Mouse (Mus musculus) megakaryocyte-erythroid progenitor cell, adult 5-6 weeks (primary cell): Measurements from ENCODE around the gene Rab6a. TPM values are rescaled to one million over a fixed set of nuclear protein-coding genes. Genes with fewer than 3 reads are reported as not detected.
"Not testable (repeated sequence)": the region's sequence is repeated elsewhere in the genome, so short reads cannot be mapped to it uniquely, and the experiment has no call there.

Experiments used
- ATAC-seq: replicated peaks from 2 replicates; pipeline ENCODE4 v1.8.0; 2016; ENCODE audit warnings: mild to moderate bottlenecking, inconsistent platforms; ENCODE audit not compliant: severe bottlenecking, poor library complexity, low FRiP score, low TSS enrichment
- total RNA-seq, 2 experiments: library from RNA; stranded (forward) in 1 of 2; stranded (reverse) in 1 of 2; fragments of 200-1000, 215-1000 nt in 1 of 2; fragments of >200 nt in 1 of 2; fragmentation: Nextera tagmentation in 1 of 2; gene quantifications; 2 replicates each; pipeline ENCODE4 v1.2.3; 2014 to 2017

Rab6a gene
- 35.0 and 46.8 TPM in 2 replicates for total RNA-seq (2014; fragmentation: Nextera tagmentation)
- total RNA-seq (2017) = 50.5 and 53.1 TPM in 2 replicates

- ATAC-seq = peak; percentile 97
Observed at GRCm38 (mm10) chr7:100607214-100608129, at the start of gene Rab6a. Rab6a (plus strand) TSS chr7:100607410.

DNA sequence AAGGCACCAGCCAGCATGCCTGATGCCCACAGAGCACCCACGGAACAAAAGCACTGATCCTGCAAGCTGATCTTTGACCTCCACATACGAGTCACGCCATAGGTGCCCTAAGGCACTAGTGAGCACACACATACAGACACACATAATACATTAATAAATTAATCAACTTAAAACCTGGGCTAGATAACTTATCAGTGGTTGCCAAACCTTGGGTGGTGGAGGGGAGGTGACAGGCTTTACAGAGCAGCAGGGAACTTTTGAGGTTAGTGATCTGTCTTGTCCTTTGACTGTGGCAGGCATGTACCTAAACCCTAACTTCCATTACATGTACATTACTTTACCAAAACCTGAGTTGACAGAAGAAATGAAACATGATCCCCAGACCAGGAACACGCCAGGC is 47.9 kb upstream of the Rab6a start:
- peak; percentile 62 for ATAC-seq

DNA sequence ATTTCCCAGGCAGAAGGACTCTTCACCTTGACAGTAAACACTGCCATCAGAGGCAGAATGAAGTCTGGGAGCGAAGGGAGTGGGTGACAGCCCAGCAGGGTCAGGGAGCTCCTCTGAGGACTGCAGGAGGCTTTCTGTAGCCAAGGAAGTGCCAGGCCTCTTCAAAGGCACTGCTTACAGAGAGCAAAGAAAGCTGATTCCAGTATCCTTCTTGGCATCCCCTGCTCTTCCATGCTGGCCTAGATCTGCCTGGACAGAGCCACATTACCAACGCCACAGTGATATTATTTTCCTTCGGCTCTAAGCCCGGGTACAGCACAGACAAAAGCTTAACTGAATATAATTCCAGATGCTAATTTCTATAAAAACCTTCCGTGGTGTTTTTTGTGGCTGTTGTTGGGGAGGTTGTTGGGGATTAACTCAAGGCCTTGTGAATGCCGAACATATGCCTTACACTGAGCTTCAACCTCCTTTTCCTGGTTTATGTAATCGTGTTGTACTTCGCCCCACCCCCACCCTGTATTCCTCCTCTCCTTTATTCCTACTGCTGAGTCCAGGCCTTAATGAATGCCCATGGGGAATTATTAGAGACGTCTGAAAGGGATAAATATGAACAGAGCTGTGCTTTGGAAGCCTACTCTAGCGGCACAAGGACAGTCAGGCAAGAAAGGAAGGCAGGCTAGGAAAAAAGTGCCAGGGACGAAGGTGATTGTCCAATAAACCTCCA is 45.2 kb upstream of the Rab6a start:
- ATAC-seq = no peak

DNA sequence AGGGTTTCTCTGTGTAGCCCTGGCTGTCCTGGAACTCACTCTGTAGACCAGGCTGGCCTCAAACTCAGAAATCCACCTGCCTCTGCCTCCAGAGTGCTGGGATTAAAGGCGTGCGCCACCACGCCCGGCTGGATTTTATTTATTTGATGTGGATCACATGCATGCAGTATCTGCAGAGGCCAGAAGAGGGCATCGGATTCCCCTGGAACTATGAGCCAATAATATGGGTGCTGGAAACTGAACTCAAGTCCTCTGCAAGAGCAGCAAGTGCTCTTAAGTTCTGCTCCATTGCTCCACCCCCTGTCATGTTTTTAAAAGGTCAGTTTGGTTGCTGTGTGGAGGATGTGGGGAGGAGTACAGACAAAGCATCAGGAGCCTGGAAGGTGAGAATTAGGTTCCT is 40.0 kb upstream of the Rab6a start:
- ATAC-seq = not testable (repeated sequence)

- ATAC-seq = peak; percentile 42; the same call in 1 of the 2 replicates
Observed at GRCm38 (mm10) chr7:100569907-100570306, 37.3 kb upstream of the Rab6a start.

DNA sequence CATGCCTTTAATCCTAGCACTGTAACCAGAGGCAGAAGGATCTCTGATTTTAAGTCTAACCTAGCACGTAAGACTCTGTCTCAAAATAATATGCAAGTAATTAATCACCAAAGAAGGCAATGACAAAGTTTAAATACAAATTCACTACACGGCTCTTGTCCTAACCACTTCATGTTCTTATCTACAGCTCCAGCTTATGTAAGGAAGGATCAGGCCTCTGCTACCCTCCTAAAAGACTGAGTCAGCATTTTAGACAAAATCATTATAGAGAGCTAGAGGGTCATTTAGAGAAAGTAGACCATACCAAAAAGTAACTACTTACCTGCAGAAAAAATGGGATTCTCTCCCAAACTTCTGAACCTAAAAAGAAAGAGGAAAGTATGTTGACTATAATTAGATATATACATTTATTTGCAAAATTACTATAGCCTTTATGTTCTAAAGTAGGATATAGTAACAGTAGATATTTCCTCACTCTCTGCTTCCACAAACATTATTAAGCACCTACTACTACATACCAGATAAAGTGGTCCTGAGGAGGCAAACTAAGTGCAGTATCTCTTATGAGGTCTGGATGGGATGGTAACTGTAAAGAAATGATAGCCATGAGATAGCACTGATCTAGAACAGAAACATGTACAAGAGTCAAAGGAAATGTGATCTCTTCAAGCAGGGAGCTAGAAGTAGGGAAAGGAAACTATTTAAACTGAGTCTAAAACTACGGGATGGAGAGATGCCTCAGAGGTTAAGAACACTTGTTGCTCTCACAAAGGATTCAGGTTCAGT is 36.1 kb upstream of the Rab6a start:
- ATAC-seq = peak; percentile 74

- ATAC-seq = no peak
Observed at GRCm38 (mm10) chr7:100572061-100572460, 35.1 kb upstream of the Rab6a start.

DNA sequence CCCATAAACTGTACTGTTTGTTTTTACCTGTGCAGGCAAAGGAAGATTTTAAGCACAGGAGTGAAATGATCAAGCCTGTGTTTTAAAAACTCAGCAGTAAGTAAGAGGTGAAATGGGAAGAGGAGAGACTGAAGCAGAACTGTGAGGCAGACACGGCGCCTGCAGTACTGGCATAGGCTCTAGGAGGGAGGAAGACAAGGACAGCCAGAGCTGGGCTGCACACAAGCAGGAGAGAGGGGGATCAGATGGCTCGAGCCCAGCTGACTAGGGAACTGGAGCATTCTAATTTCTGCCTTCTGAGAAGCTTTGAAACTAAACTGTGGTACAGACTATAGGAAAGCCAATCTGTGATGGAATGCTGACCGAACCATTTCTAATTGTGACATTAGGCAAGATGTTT is 34.5 kb upstream of the Rab6a start:
- ATAC-seq = no peak

GRCm38 (mm10) chr7:100578794-100579193 is 28.4 kb upstream of the Rab6a start:
- ATAC-seq = no peak

GRCm38 (mm10) chr7:100582235-100582634 is 25.0 kb upstream of the Rab6a start:
- no peak for ATAC-seq

DNA sequence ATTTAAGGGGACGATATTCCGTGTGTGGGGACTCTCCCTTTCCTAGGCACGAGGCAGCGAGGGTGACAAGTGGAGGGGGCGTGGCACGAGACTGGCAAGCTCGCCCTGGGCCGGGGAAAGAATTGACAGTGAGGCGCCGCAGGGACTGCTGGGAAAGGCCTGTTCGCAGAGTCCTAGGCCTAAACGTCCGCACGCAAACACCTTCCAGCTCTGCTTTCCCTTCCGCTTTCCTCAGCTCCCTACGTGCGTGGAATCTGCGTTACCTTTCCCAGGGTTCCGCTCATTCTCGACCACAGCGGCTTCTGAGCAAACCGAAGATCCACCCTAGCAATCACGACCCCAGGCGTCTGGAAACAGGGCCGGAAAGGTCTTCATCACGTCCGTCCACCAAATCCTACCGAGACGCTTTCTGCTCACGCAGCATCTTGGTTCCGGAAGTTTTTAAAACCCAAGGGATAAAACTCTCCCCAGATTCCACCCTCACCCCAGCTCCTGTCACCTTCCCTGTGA is 24.4 kb upstream of the Rab6a start:
- ATAC-seq = peak; percentile 98

DNA sequence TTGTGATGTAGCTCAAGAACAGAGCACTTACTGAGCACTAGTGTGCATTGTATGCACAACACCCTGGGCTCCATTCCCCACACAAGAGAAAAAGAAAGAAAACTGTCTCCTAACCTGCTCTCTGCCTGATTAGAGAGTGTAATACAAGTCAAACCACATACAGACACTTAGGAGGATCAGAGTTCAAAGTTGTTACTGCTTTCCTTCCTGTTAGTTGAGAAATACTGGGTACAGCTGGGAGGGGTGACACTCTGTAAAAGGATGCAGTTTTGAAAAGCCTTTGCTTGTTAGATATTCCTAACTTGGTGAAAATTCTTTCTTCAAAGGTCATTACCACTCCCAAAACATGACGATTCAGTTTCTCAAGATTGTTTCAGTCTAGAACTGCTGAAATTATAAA is 17.4 kb upstream of the Rab6a start:
- no peak for ATAC-seq

- ATAC-seq = no peak
Observed at GRCm38 (mm10) chr7:100590504-100590844, 16.7 kb upstream of the Rab6a start.

DNA sequence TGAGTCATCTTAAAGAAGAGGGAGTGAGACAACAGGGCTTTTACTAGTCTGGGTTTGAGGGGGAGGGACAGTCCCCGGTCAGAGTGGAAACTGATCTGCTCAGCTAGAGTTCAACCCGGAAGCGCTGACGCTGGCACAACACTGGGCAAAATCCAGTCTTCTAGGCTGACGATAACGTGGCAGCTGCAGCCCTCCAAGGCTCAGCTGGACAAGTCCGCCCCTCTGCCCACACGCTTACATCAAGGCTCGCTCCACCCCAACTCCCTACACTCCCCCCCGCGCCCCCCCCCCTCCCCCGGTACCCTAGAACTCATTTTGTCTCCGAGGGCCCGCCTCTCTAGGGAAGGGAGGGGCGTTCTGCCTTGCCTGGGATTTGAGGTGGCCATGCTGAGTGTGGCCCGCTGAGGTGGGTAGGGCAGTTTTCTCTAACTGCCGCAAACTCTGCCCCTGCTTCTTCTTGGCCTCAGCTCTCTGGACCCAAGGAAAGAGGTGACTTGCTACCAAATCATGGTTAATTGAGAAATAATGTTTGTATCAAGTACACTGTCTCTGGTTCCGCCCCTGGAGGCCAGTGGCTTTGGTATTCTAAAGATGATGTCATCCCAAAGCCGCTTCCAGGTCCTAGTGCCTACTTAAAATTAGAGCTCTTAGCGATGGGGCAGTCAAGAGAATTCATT is 16.2 kb upstream of the Rab6a start:
- peak; percentile 97 for ATAC-seq

GRCm38 (mm10) chr7:100591522-100591852 is 15.7 kb upstream of the Rab6a start:
- ATAC-seq = no peak

GRCm38 (mm10) chr7:100593349-100593748 is 13.9 kb upstream of the Rab6a start:
- ATAC-seq = no peak

- no peak for ATAC-seq
Observed at GRCm38 (mm10) chr7:100600211-100600610, 7.0 kb upstream of the Rab6a start.

GRCm38 (mm10) chr7:100608130-100608741 is 1.0 kb downstream of the Rab6a start, which contains the start of gene Mrpl48:
Mrpl48 (minus strand) TSS chr7:100608301.
- ATAC-seq = peak; percentile 26; the same call in 1 of the 2 replicates

DNA sequence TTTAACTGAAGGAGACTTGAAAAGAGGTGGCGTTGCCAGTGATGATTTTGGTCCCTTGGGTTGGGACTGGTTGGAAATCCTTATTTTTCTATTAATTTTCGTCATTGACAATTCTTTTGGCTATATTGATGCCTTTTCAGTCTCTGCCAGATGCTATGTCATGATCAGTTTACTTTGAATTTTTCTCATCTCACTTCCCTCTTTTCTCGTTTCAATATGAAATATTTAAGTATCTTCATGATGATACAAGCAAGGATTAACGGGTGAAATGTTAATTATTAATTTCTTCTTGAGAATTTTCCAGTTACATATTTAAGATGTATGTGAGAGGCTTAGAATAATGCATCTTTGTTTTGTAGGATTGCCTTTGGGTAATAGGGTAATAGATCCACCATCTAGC is 1.7 kb downstream of the Rab6a start:
- ATAC-seq = no peak
